Mouse (Mus musculus): ENCODE results near the gene Ddr1. TPM values are rescaled to one million over a fixed set of nuclear protein-coding genes. Genes with fewer than 3 reads are reported as not detected.

Ddr1 gene
- polyA plus RNA-seq, 1 experiment from 2014 or later = 230 TPM

DNA sequence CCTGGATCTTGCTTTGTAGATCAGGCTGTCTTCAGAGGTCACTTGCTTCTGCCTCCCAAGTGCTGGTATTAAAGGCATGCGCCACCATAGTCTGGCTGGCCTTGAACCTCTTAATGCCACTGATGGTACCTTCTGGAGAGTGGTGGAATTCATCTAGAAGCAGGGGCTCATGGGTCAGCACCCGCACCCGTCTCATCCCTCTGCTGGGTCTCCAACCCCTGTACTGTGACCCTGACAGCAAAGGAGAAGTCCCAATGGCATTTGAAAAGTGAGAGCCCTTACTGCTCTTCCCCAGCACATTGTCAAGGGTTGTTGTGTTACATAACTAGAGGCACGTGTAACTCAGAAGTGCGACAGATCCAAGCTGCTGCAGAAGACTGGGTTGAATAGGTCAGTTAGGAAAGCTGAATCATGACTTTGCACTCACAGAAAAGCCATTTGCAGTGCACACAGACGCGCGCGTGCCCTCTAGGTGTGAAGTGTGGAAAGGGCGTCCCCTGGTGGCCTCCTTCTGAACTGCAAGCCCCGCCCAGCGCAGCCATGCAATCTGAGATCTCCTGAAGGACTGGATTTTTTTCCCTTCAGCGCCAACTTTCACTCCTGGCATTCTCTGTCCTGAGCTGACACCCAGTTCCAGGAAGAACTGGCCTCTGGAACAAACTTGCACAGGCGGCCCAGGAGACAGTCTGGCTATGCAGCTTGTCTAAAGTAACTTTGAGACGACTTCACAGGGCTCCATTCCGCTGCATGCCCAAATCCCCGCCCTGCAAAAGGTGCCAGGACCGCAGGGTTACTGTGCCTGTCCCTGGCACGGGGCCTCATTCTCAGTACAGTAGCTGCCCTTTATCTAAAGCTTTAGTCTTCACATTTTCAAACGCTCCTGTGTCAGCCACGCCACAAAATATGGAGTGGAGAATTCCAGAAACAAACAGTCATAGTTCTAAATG, 21.1 kb upstream of the Ddr1 start:
- ATAC-seq = peak; percentile 74
- POLR2A ChIA-PET = interaction anchor here (1.1 to 2.8 kb wide), 6 partner anchors 12 to 52 kb away, joined by 3 to 20 read pairs (median 5); partner anchors contain the start of genes Ddr1 and Gtf2h4
- peak; percentile 100 for TF ChIP-seq CTCF (IDR thresholded peaks at IDR 0.05)

DNA sequence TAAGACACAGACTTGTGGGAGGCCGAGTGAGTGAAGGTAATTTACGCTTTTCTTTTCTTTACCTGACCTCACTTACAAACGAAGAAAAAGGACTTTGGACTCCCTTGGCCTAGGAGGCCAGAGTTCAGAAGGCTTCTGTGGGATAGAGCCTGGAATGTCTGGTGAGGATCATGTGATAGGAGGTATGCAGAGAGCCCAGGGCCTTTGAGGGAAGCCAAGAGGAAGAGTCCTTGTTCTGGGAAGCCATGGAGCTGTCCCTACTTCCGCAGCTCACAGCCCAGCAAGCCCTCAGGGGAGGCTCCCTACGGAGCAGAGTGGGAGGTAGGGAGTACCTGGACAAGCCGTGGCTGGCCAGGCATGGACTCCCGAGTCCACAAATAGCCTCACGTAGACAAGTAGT, 17.3 kb upstream of the Ddr1 start:
- DNase-seq (ENCODE audit: low read depth, low spot score) = no peak
- ATAC-seq = peak; percentile 34
- in situ Hi-C loops (cut with MboI; ENCODE audit: low pct_unique_long_range_greater_than_20kb) = no loop called here
- POLR2A ChIA-PET = interaction anchor here (0.6 to 2.4 kb wide), 6 partner anchors 8 to 29 kb away, joined by 3 to 11 read pairs (median 7); partner anchors contain the start of gene Ddr1
- TF ChIP-seq CTCF (IDR thresholded peaks at IDR 0.05) = no peak
- CTCF ChIA-PET = interaction anchor here (0.7 to 11.1 kb wide), 9 partner anchors 8 to 143 kb away, joined by 3 to 194 read pairs (median 4); partner anchors contain the start of gene Ddr1
- no peaks in the 10 kb centered on the region for H3K27me3 ChIP-seq

More for the DNA sequence above, 21.1 kb upstream of the Ddr1 start:
- CTCF ChIA-PET = interaction anchor here (0.7 to 11.1 kb wide), 23 partner anchors 10 to 167 kb away, joined by 3 to 194 read pairs (median 4); partner anchors contain the start of genes Ddr1 and Gtf2h4
- in situ Hi-C loops (cut with MboI; ENCODE audit: low pct_unique_long_range_greater_than_20kb) = no loop called here
- no peak for DNase-seq (ENCODE audit: low read depth, low spot score)
- no peaks in the 10 kb centered on the region for H3K27me3 ChIP-seq

DNA sequence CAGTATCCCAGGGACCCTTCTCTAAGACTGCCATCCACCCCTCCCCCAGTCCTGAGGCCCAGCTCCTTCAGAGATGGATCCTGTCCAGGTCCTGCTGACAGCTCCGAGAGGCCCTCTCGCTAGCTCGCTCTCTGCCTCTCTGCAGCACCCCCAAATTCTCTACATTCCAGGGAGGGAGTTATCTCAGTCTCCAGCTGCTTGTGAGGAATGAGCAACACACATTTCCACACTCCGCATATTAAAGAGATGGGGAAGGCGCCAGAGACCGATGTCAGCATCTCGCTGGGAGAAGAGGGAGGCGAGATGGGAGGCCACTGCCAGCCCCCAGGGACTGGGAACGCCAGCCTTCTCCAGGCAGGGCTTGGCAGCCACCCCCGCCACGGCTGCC, 15.9 kb upstream of the Ddr1 start:
- CTCF ChIA-PET = interaction anchor here (1.1 to 11.1 kb wide), 7 partner anchors 8 to 86 kb away, joined by 3 to 194 read pairs (median 5); partner anchors contain the start of gene Ddr1
- H3K27me3 ChIP-seq = no peaks in the 10 kb centered on the region
- DNase-seq (ENCODE audit: low read depth, low spot score) = no peak
- in situ Hi-C loops (cut with MboI; ENCODE audit: low pct_unique_long_range_greater_than_20kb) = no loop called here
- TF ChIP-seq CTCF (IDR thresholded peaks at IDR 0.05) = no peak
- POLR2A ChIA-PET = interaction anchor here (1.1 to 2.5 kb wide), 4 partner anchors 9 to 102 kb away, joined by 4 to 11 read pairs (median 6); partner anchors contain the start of genes Ddr1 and Flot1
- ATAC-seq = peak; percentile 58

DNA sequence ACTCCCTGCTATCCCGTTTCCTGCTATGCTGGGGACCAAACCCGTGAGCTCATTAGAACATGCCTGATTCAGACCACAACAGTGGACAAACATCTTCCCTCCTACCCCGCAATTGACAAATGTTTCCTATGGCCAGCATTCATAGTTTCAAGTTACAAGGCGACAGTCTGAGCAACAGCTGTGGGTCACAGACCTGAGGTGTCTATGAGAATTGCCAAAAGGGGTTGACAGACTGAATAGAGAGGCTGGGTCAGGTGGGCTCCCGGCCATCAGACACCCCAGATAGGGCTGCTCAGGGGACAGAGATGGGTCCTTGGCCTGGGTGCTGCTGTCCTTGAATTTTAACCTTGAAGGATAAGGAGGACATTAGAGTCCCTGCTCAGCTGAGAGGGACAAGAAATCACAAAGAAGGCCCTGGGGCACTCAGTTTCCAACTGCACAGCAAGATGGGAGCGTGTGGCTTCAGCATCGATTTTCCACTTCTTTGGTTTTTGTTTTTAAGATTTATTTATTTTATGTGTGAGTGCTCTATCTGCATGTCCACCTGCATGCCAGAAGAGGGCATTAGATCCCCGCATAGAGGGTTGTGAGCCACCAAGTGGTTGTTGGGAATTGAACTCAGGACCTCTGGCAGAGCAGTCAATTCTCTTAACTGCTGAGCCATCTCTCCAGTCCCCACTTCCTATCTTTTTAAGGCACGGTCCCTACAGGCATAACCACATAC, 15.4 kb upstream of the Ddr1 start:
- H3K27me3 ChIP-seq = no peaks in the 10 kb centered on the region
- ATAC-seq = no peak
- POLR2A ChIA-PET = interaction anchor here (1.3 to 2.5 kb wide), 4 partner anchors 9 to 18 kb away, joined by 4 to 11 read pairs (median 6); partner anchors contain the start of gene Ddr1
- DNase-seq (ENCODE audit: low read depth, low spot score) = no peak
- peak; percentile 72 for TF ChIP-seq CTCF (IDR thresholded peaks at IDR 0.05)
- in situ Hi-C loops (cut with MboI; ENCODE audit: low pct_unique_long_range_greater_than_20kb) = no loop called here
- CTCF ChIA-PET = interaction anchor here (1.1 to 11.1 kb wide), 6 partner anchors 8 to 85 kb away, joined by 3 to 194 read pairs (median 6); partner anchors contain the start of gene Ddr1

DNA sequence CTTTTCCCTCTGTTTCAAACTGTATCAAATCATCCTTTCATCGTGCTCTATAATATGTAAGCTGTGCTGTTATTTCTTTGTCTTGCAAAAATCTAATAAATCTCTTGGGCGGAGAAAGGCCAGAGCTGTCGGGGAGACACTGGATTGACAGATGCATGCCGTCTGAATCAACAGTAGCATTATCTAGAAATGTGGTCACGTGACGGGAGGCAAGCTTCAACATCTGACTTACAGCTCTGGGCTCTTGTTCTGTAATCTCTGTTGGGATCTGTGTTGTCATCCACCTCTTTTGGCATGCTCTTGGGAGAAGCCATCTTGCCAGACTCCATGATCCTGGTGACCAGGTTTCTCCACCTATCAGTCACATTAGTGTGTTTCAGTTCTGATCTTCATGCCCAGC, 12.7 kb upstream of the Ddr1 start:
- no peak for DNase-seq (ENCODE audit: low read depth, low spot score)
- ChIA-PET CTCF (interaction anchor here (2.9 kb wide), 1 partner anchor 13 kb away, joined by 13 read pairs; the partner anchor contains the start of gene Ddr1), POLR2A (no interaction called here)
- in situ Hi-C loops (cut with MboI; ENCODE audit: low pct_unique_long_range_greater_than_20kb) = no loop called here
- H3K27me3 ChIP-seq = no peaks in the 10 kb centered on the region
- no peak for TF ChIP-seq CTCF (IDR thresholded peaks at IDR 0.05)
- ATAC-seq = no peak

DNA sequence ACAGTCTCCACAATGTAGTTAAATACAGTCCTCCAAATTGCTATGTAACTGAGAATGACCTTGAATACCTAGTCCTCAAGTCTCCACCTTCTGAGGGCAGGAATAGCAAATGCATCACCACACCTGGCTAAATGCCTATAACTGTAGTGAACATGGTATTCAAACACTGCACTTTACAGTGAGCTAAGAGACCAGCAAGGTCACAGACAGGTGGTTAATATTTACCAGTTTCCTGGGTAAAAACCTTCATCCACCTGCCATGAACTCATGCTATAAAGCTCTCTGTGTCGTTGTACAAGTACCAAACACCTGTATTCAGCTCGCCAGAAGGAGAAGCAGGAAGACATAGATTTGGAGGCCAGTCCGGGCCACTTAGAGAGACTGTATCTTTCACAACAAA, 11.7 kb upstream of the Ddr1 start:
- in situ Hi-C loops (cut with MboI; ENCODE audit: low pct_unique_long_range_greater_than_20kb) = no loop called here

DNA sequence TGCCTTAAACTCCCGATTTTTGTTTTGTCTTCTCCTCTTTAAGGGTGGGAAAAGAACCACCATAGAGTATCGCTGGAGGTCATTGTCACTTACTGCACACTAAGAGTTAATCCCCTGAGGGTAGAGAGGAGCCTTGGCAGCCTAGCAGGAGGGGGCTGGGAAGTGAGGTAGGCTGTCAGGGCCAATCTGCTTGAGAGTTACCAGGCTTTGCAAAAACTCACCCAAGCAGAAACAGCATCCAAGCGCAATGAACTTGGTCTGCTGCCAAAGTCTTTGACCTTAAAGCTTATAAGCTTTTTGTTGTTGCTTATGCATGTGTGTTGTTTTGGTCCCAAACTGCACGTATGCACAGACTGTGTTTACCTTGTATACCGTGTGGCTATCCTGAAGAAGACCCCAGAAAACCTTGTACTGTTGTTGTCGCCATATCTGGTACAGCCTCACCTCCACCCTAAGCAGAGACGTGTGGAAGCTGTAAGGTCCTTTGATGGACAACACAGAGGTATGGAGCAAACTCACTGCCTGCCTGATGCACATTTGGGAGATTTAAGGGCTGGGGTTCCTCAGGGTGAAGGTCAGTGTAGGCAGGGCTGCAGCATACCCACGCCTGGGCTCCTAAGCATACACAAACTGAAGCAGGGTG, 6.4 kb upstream of the Ddr1 start:
- CTCF ChIA-PET = interaction anchor here (0.8 to 11.5 kb wide), 5 partner anchors 13 to 118 kb away, joined by 3 to 194 read pairs (median 3); no protein-coding TSS in a partner anchor

More for the DNA sequence above, 11.7 kb upstream of the Ddr1 start:
- ATAC-seq (no peak), DNase-seq (ENCODE audit: low read depth, low spot score) (no peak)
- ChIA-PET POLR2A (no interaction called here), CTCF (interaction anchor here (0.9 to 2.9 kb wide), 3 partner anchors 9 to 18 kb away, joined by 3 to 13 read pairs (median 6); partner anchors contain the start of gene Ddr1)
- no peaks in the 10 kb centered on the region for H3K27me3 ChIP-seq
- no peak for TF ChIP-seq CTCF (IDR thresholded peaks at IDR 0.05)

DNA sequence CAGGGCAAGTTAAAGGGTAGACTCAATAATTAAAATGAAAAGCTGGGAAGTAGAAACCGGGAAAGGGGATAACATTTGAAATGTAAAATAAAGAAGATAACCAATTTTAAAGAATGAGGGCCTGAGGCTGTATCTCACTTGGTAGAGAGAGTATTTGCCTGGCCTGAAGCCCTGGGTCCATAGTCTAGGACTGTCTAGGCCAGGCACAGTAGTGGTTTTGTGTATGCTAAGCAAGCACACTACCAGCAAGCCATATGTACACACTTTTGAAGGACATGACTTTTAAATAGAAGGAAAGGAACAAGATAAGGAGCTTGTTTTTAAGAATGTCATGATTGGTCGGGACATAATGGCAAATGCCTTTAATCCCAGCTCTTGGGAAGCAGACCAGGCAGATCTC, 4.2 kb upstream of the Ddr1 start:
- in situ Hi-C loops (cut with MboI; ENCODE audit: low pct_unique_long_range_greater_than_20kb) = no loop called here
- TF ChIP-seq CTCF (IDR thresholded peaks at IDR 0.05) = no peak
- ATAC-seq = no peak
- ChIA-PET POLR2A (interaction anchor here (0.6 to 1.4 kb wide), 4 partner anchors 14 to 130 kb away, joined by 3 to 11 read pairs (median 5); no protein-coding TSS in a partner anchor), CTCF (interaction anchor here (0.7 to 11.5 kb wide), 4 partner anchors 15 to 117 kb away, joined by 3 to 194 read pairs (median 3); no protein-coding TSS in a partner anchor)
- H3K27me3 ChIP-seq = no peaks in the 10 kb centered on the region
- DNase-seq (ENCODE audit: low read depth, low spot score) = no peak

More for the DNA sequence above, 6.4 kb upstream of the Ddr1 start:
- DNase-seq (ENCODE audit: low read depth, low spot score) (no peak), ATAC-seq (no peak)
- H3K27me3 ChIP-seq = no peaks in the 10 kb centered on the region
- in situ Hi-C loops (cut with MboI; ENCODE audit: low pct_unique_long_range_greater_than_20kb) = no loop called here
- TF ChIP-seq CTCF (IDR thresholded peaks at IDR 0.05) = no peak
- POLR2A ChIA-PET = interaction anchor here (0.5 to 1.7 kb wide), 2 partner anchors 9 kb away, joined by 5 to 6 read pairs; no protein-coding TSS in a partner anchor

DNA sequence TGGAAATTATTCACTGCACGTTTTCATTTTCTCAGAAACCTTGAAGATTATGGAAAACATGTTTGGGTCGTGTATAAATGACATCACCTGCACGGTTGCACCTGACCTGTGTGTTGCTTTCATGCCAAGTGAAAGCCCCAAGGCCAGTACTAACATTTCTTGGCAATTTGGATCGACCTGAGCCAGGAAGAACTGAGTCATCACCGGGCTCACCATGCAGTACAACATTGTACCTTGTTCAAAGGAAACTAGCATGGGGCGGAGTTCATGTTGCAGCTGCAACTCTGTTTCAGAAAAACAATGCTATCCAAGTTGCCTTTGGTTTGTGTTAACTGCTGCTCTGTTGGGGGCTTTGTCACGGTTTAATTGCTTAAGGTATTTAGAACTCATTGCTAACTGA, 3.5 kb upstream of the Ddr1 start:
- no peak for TF ChIP-seq CTCF (IDR thresholded peaks at IDR 0.05)
- ChIA-PET CTCF (interaction anchor here (2.0 to 11.5 kb wide), 3 partner anchors 16 to 132 kb away, joined by 4 to 194 read pairs (median 76); no protein-coding TSS in a partner anchor), POLR2A (interaction anchor here (0.6 to 1.4 kb wide), 4 partner anchors 14 to 131 kb away, joined by 3 to 11 read pairs (median 5); no protein-coding TSS in a partner anchor)
- in situ Hi-C loops (cut with MboI; ENCODE audit: low pct_unique_long_range_greater_than_20kb) = no loop called here
- H3K27me3 ChIP-seq = no peaks in the 10 kb centered on the region
- no peak for DNase-seq (ENCODE audit: low read depth, low spot score)
- no peak for ATAC-seq
